In genomic region chr9:120502013-120502412, GRCm38 (mm10) we compare ENCODE assay signal across 8 mouse cellular contexts. TPM values are rescaled to one million over a fixed set of nuclear protein-coding genes. Genes with fewer than 3 reads are reported as not detected.
DNase-seq lines count a peak whose midpoint lies in the region; ATAC-seq and TF ChIP-seq lines count a peak whose summit lies in the region.

No protein-coding gene starts in this region.

- TF ChIP-seq CTCF in Patski (IDR thresholded peaks at IDR 0.05) = peak; percentile 73
- peak; percentile 97 for TF ChIP-seq CTCF in midbrain, postnatal 0 days (IDR thresholded peaks at IDR 0.05)

- H3K9me3 ChIP-seq in limb, embryonic 13.5 days = peaks cover 7% of the 10 kb centered on the region
- H3K9me3 ChIP-seq in midbrain, postnatal 0 days (ENCODE audit: low read length) = 0 out of 2 replicates have a peak, but pooled peaks cover 3% of the 10 kb centered on the region
- 0 out of 2 replicates have a peak, but pooled peaks cover 6% of the 10 kb centered on the region for H3K9me3 ChIP-seq in stomach, embryonic 14.5 days (ENCODE audit: control insufficient read depth, low read depth, low read length)

- no peak overlapping the region for H3K9ac ChIP-seq in limb, embryonic 13.5 days
- H3K9ac ChIP-seq in midbrain, postnatal 0 days (replicated peaks; ENCODE audit: low read length, poor library complexity, severe bottlenecking) = no peak overlapping the region
- H3K9ac ChIP-seq in stomach, embryonic 14.5 days (replicated peaks; ENCODE audit: low read depth, low read length) = no peak overlapping the region

- POLR2A ChIA-PET in Patski (lab: Charles Lee) = interaction anchor here (1.6 to 1.9 kb wide), 2 partner anchors 69 to 84 kb away, joined by 3 to 7 read pairs; partner anchors contain the start of gene Rpl14

- H3K4me1 ChIP-seq in limb, embryonic 13.5 days = no peaks in the 10 kb centered on the region
- H3K4me1 ChIP-seq in midbrain, postnatal 0 days (ENCODE audit: insufficient read depth, low read length) = no peaks in the 10 kb centered on the region
- H3K4me1 ChIP-seq in stomach, embryonic 14.5 days (ENCODE audit: control insufficient read depth, insufficient read depth, low read length) = no peaks in the 10 kb centered on the region

- H3K4me2 ChIP-seq in limb, embryonic 13.5 days (replicated peaks) = no peak overlapping the region
- no peak overlapping the region for H3K4me2 ChIP-seq in midbrain, postnatal 0 days (ENCODE audit: low read depth, low read length, poor library complexity, severe bottlenecking)
- no peak overlapping the region for H3K4me2 ChIP-seq in stomach, embryonic 14.5 days (replicated peaks; ENCODE audit: low read depth, low read length)

- no peak overlapping the region for H3K4me3 ChIP-seq in limb, embryonic 13.5 days
- no peak overlapping the region for H3K4me3 ChIP-seq in midbrain, postnatal 0 days (ENCODE audit: low read depth, low read length)
- no peak overlapping the region for H3K4me3 ChIP-seq in stomach, embryonic 14.5 days (ENCODE audit: low read depth, low read length)

- in situ Hi-C loops in Patski (cut with MboI; ENCODE audit: low pct_unique_long_range_greater_than_20kb) = loop anchor here (5.0 to 10.0 kb wide), 2 partner anchors 65 to 743 kb away; no protein-coding TSS in a partner anchor

- H3K36me3 ChIP-seq in limb, embryonic 13.5 days = no peaks in the 10 kb centered on the region
- H3K36me3 ChIP-seq in midbrain, postnatal 0 days (ENCODE audit: insufficient read depth, low read length) = peaks cover 3% of the 10 kb centered on the region; the same call in 1 of the 2 replicates
- no peaks in the 10 kb centered on the region for H3K36me3 ChIP-seq in stomach, embryonic 14.5 days (ENCODE audit: control insufficient read depth, insufficient read depth, low read length)

- H3K27ac ChIP-seq in limb, embryonic 13.5 days = no peak overlapping the region
- H3K27ac ChIP-seq in midbrain, postnatal 0 days (ENCODE audit: low read depth, low read length) = no peak overlapping the region
- no peak overlapping the region for H3K27ac ChIP-seq in stomach, embryonic 14.5 days (ENCODE audit: low read length)

- 7% methylated on average over 8 of the region's 8 CpGs for WGBS in limb, embryonic 13.5 days
- WGBS in midbrain, postnatal 0 days = 7% methylated on average over 8 of the region's 8 CpGs
- WGBS in stomach, embryonic 14.5 days = 9% methylated on average over 8 of the region's 8 CpGs

- CTCF ChIA-PET in Patski (lab: Charles Lee) = interaction anchor here (0.7 to 5.1 kb wide), 13 partner anchors 8 to 89 kb away, joined by 3 to 71 read pairs (median 4); partner anchors contain the start of gene Rpl14

- H3K27me3 ChIP-seq in Patski = no peaks in the 10 kb centered on the region
- no peaks in the 10 kb centered on the region for H3K27me3 ChIP-seq in limb, embryonic 13.5 days
- no peaks in the 10 kb centered on the region for H3K27me3 ChIP-seq in midbrain, postnatal 0 days (ENCODE audit: insufficient read depth, low read length)
- H3K27me3 ChIP-seq in stomach, embryonic 14.5 days (ENCODE audit: control insufficient read depth, insufficient read depth, low read length) = no peaks in the 10 kb centered on the region

- peak; percentile 93 for DNase-seq in 3T3-L1 (ENCODE audit: low read depth, low spot score)
- DNase-seq in Patski (ENCODE audit: low read depth, low spot score) = peak; percentile 39
- DNase-seq in cerebellum, postnatal 25 days = peak; percentile 80 to 87
- DNase-seq in gastrocnemius, postnatal 10 days = peak; percentile 76
- peak; percentile 50 to 82 for DNase-seq in kidney, adult 8-10 months
- DNase-seq in midbrain, postnatal 0 days (ENCODE audit: low spot score) = peak; percentile 92

- peak; percentile 69 for ATAC-seq in Patski
- ATAC-seq in limb, embryonic 13.5 days (ENCODE audit: low FRiP score, low read depth) = peak; percentile 44; the same call in 1 of the 2 replicates
- ATAC-seq in midbrain, postnatal 0 days (ENCODE audit: low FRiP score) = 0 out of 2 replicates have a peak, but pooled peaks have one; percentile 38
- peak; percentile 29; the same call in 1 of the 2 replicates for ATAC-seq in stomach, embryonic 14.5 days (ENCODE audit: insufficient number of reproducible peaks, insufficient read depth, low FRiP score, low read depth)

RNA-seq across cellular contexts. Expression of gene Eif1b, which starts 10.0 kb away (rescaled TPM):
- polyA plus RNA-seq in Patski (2021) = 51.3 TPM
- total RNA-seq in gastrocnemius, postnatal 10 days (2021) = 10 to 100 TPM; 41.1 TPM
- 214 and 224 TPM in 2 replicates for polyA plus RNA-seq in limb, embryonic 13.5 days (2015; fragmentation: Nextera tagmentation; extraction: Ambion mirVana)
- total RNA-seq in midbrain, postnatal 0 days (2014; rRNA removed) = 80.8 and 96.6 TPM in 2 replicates
- polyA plus RNA-seq in midbrain, postnatal 0 days (2015; fragmentation: Nextera tagmentation; extraction: Ambion mirVana) = 345 and 380 TPM in 2 replicates
- 178 and 187 TPM in 2 replicates for polyA plus RNA-seq in stomach, embryonic 14.5 days (2014; fragmentation: Nextera tagmentation; extraction: Ambion mirVana)

RNA-seq across cellular contexts. Expression of gene Entpd3, which starts 37.6 kb away (rescaled TPM):
- not detected for polyA plus RNA-seq in Patski (2021)
- 1 to 10 TPM in 1 of 2 experiments, not detected in 1; 1.7 TPM for total RNA-seq in gastrocnemius, postnatal 10 days (2021)
- 1.3 and 2.2 TPM in 2 replicates for polyA plus RNA-seq in limb, embryonic 13.5 days (2015; fragmentation: Nextera tagmentation; extraction: Ambion mirVana)
- 6.9 and 9.0 TPM in 2 replicates for total RNA-seq in midbrain, postnatal 0 days (2014; rRNA removed)
- polyA plus RNA-seq in midbrain, postnatal 0 days (2015; fragmentation: Nextera tagmentation; extraction: Ambion mirVana) = 4.7 and 5.2 TPM in 2 replicates
- 6.3 and 7.7 TPM in 2 replicates for polyA plus RNA-seq in stomach, embryonic 14.5 days (2014; fragmentation: Nextera tagmentation; extraction: Ambion mirVana)

Comparison
In these comparisons a context has a peak if more than half of its experiments do, and no peak if none do; other contexts are left out.
1. DNase-seq: peak in every context shown above with its lines; median percentile 93 in 3T3-L1; 92 in midbrain, postnatal 0 days; 84 in cerebellum, postnatal 25 days; 76 in gastrocnemius, postnatal 10 days; 66 in kidney, adult 8-10 months; 39 in Patski.